9 mouse cellular contexts compared by ENCODE assay signal in genomic region chr14:61971100-61972088, GRCm38 (mm10).
A peak's percentile ranks its signal among the peaks of the same experiment; 100 is the strongest.
DNase-seq lines count a peak whose midpoint lies in the region; ATAC-seq and TF ChIP-seq lines count a peak whose summit lies in the region.
"Had no signal": no experiment of that assay in that cellular context is flagged by ENCODE, and none has a peak within 500 bp of the region (broad histone marks: within the 10 kb centered on the region; RNA-seq: fewer than 3 reads in every experiment).

No protein-coding gene starts in this region.

- no peaks in the 10 kb centered on the region for H3K79me2 ChIP-seq in heart, adult 2 months (replicated peaks; ENCODE audit: control insufficient read depth, insufficient read depth, low read length)

- no peak for TF ChIP-seq EP300 in heart, adult 2 months (IDR thresholded peaks at IDR 0.05; ENCODE audit: insufficient read depth, low read depth, low read length)

- intact Hi-C loops in heart, adult 2 months (cut with DNase I) = no loop called here
- intact Hi-C loops in left cerebral cortex, postnatal 14 days (cut with DNase I) = no loop called here

- peak; percentile 22 to 55 for DNase-seq in heart, adult 2 months
- peak; percentile 38 to 75 for DNase-seq in left cerebral cortex, postnatal 14 days (ENCODE audit: low spot score in 2 of 2)
- DNase-seq in naive thymus-derived CD4-positive, alpha-beta T cell, adult 2 months (ENCODE audit: low read depth) = peak; percentile 85
- no peak for DNase-seq in cerebellum, adult 11-12 months
- no peak for DNase-seq in retina, embryonic 14.5 days (ENCODE audit: low spot score)
- no peak for DNase-seq in Muller cell, postnatal 12 days (ENCODE audit: inconsistent ontology term)

- WGBS in heart, adult 2 months = 62% methylated on average over 14 of the region's 14 CpGs
- WGBS in heart, embryonic 11.5 days (ENCODE audit: insufficient replicate concordance) = 71% methylated on average over 14 of the region's 14 CpGs

- H3K27ac ChIP-seq in heart, adult 2 months = no peak overlapping the region
- H3K27ac ChIP-seq in heart, embryonic 11.5 days (ENCODE audit: low read depth, low read length) = no peak overlapping the region
- H3K27ac ChIP-seq: heart, embryonic 13.5 days had no signal

- H3K36me3 ChIP-seq in heart, adult 2 months (ENCODE audit: control insufficient read depth, insufficient read depth, low read length) = no peaks in the 10 kb centered on the region
- no peaks in the 10 kb centered on the region for H3K36me3 ChIP-seq in heart, embryonic 11.5 days (ENCODE audit: control insufficient read depth, insufficient read depth, low read length)
- H3K36me3 ChIP-seq: heart, embryonic 13.5 days had no signal

- ATAC-seq in heart, embryonic 11.5 days (replicated peaks; ENCODE audit: insufficient number of reproducible peaks, low FRiP score, low TSS enrichment) = no peak
- ATAC-seq in frontal cortex, adult (ENCODE audit: low TSS enrichment) = peak; percentile 90

- no peak overlapping the region for H3K4me3 ChIP-seq in heart, adult 2 months
- H3K4me3 ChIP-seq in heart, embryonic 11.5 days (ENCODE audit: low read depth, low read length) = no peak overlapping the region
- H3K4me3 ChIP-seq: heart, embryonic 13.5 days had no signal

- H3K9me3 ChIP-seq in heart, embryonic 11.5 days (replicated peaks; ENCODE audit: control insufficient read depth, low read length) = no peaks in the 10 kb centered on the region
- H3K9me3 ChIP-seq: heart, embryonic 13.5 days had no signal

- no peak overlapping the region for H3K4me2 ChIP-seq in heart, embryonic 11.5 days
- H3K4me2 ChIP-seq: heart, embryonic 13.5 days had no signal

- no peak overlapping the region for H3K9ac ChIP-seq in heart, adult 2 months (ENCODE audit: low read depth, low read length)
- H3K9ac ChIP-seq in heart, embryonic 11.5 days (ENCODE audit: low read depth, low read length) = no peak overlapping the region
- H3K9ac ChIP-seq: heart, embryonic 13.5 days had no signal

- no peaks in the 10 kb centered on the region for H3K27me3 ChIP-seq in heart, adult 2 months (ENCODE audit: control insufficient read depth, insufficient read depth, low read length)
- H3K27me3 ChIP-seq in heart, embryonic 11.5 days (ENCODE audit: control insufficient read depth, insufficient read depth, low read length) = no peaks in the 10 kb centered on the region
- H3K27me3 ChIP-seq: heart, embryonic 13.5 days had no signal

- TF ChIP-seq POLR2A in heart, adult 2 months (IDR thresholded peaks at IDR 0.05; ENCODE audit: insufficient read depth, low read depth, low read length) = no peak

- no peaks in the 10 kb centered on the region for H3K4me1 ChIP-seq in heart, adult 2 months (ENCODE audit: control insufficient read depth, insufficient read depth, low read length)
- no peaks in the 10 kb centered on the region for H3K4me1 ChIP-seq in heart, embryonic 11.5 days (ENCODE audit: control insufficient read depth, insufficient read depth, low read length)
- H3K4me1 ChIP-seq: heart, embryonic 13.5 days had no signal

- TF ChIP-seq CTCF in heart, adult 2 months (IDR thresholded peaks at IDR 0.05) = no peak

Comparison
In these comparisons a context has a peak if more than half of its experiments do, and no peak if none do; other contexts are left out.
1. DNase-seq: peak in heart, adult 2 months (2 of 2), left cerebral cortex, postnatal 14 days (2 of 2) and naive thymus-derived CD4-positive, alpha-beta T cell, adult 2 months (single experiment); none in cerebellum, adult 11-12 months (single experiment), retina, embryonic 14.5 days (single experiment) and Muller cell, postnatal 12 days (single experiment).